Mouse (Mus musculus): ENCODE measurements at regions not wholly inside any gene's neighbourhood (a gene's known extent, or its start where the extent isn't known, plus 50 kb on each side); places are given as distances from the start of the nearest gene placed in this dataset.

GRCm38 (mm10) chr7:145067366-145067765, 127.6 kb upstream of the Ccnd1 start:
- Histone ChIP-seq H3K9ac (replicated peaks) (no peak overlapping the region), H3K4me2 (no peak overlapping the region), H3K36me3 (no peaks in the 10 kb centered on the region), H3K27ac (replicated peaks) (no peak overlapping the region), H3K9me3 (replicated peaks) (no peaks in the 10 kb centered on the region), H3K27me3 (replicated peaks) (no peaks in the 10 kb centered on the region), H3K4me1 (no peaks in the 10 kb centered on the region), H3K4me3 (replicated peaks) (no peak overlapping the region)
- ATAC-seq (ENCODE audit: low FRiP score), result no peak
- 66% methylated on average over 3 of the region's 3 CpGs for WGBS

- Histone ChIP-seq H3K4me3 (replicated peaks) (no peak overlapping the region), H3K9ac (replicated peaks) (no peak overlapping the region), H3K36me3 (no peaks in the 10 kb centered on the region), H3K4me2 (no peak overlapping the region), H3K4me1 (no peaks in the 10 kb centered on the region), H3K27me3 (replicated peaks) (no peaks in the 10 kb centered on the region), H3K9me3 (replicated peaks) (peaks cover 3% of the 10 kb centered on the region; the same call in 1 of the 2 replicates), H3K27ac (replicated peaks) (no peak overlapping the region)
- WGBS, result 44% methylated on average over 7 of the region's 7 CpGs
- no peak for ATAC-seq (ENCODE audit: low FRiP score)
Observed at GRCm38 (mm10) chr7:145056320-145056719, 116.6 kb upstream of the Ccnd1 start.

GRCm38 (mm10) chr7:145051616-145052015, 111.9 kb upstream of the Ccnd1 start:
- Histone ChIP-seq H3K9ac (replicated peaks) (no peak overlapping the region), H3K9me3 (replicated peaks) (peaks cover 3% of the 10 kb centered on the region; the same call in 1 of the 2 replicates), H3K4me2 (no peak overlapping the region), H3K4me1 (no peaks in the 10 kb centered on the region), H3K4me3 (replicated peaks) (no peak overlapping the region), H3K27me3 (replicated peaks) (no peaks in the 10 kb centered on the region), H3K36me3 (no peaks in the 10 kb centered on the region), H3K27ac (replicated peaks) (no peak overlapping the region)
- no peak for ATAC-seq (ENCODE audit: low FRiP score)

GRCm38 (mm10) chr7:145050729-145051128, 111.0 kb upstream of the Ccnd1 start:
- Histone ChIP-seq H3K9ac (replicated peaks) (no peak overlapping the region), H3K36me3 (no peaks in the 10 kb centered on the region), H3K27me3 (replicated peaks) (no peaks in the 10 kb centered on the region), H3K4me1 (no peaks in the 10 kb centered on the region), H3K9me3 (replicated peaks) (peaks cover 3% of the 10 kb centered on the region; the same call in 1 of the 2 replicates), H3K27ac (replicated peaks) (no peak overlapping the region), H3K4me2 (no peak overlapping the region), H3K4me3 (replicated peaks) (no peak overlapping the region)
- 89% methylated on average over 3 of the region's 3 CpGs for WGBS
- ATAC-seq (ENCODE audit: low FRiP score), result no peak

GRCm38 (mm10) chr7:145048481-145048877, 108.8 kb upstream of the Ccnd1 start:
- H3K27ac ChIP-seq (replicated peaks), result no peak overlapping the region
- no peak overlapping the region for H3K9ac ChIP-seq (replicated peaks)
- H3K9me3 ChIP-seq (replicated peaks), result no peaks in the 10 kb centered on the region
- H3K4me3 ChIP-seq (replicated peaks), result no peak overlapping the region
- 87% methylated on average over 5 of the region's 5 CpGs for WGBS
- H3K27me3 ChIP-seq (replicated peaks), result no peaks in the 10 kb centered on the region; the same call in 1 of the 2 replicates
- H3K36me3 ChIP-seq, result no peaks in the 10 kb centered on the region
- H3K4me1 ChIP-seq, result no peaks in the 10 kb centered on the region
- no peak overlapping the region for H3K4me2 ChIP-seq
- no peak for ATAC-seq (ENCODE audit: low FRiP score)

- 79% methylated on average over 7 of the region's 7 CpGs for WGBS
- ATAC-seq (ENCODE audit: low FRiP score), result no peak
Observed at GRCm38 (mm10) chr7:145047771-145048480, 108.2 kb upstream of the Ccnd1 start.

GRCm38 (mm10) chr7:145045230-145045629, 105.5 kb upstream of the Ccnd1 start:
- Histone ChIP-seq H3K27me3 (replicated peaks) (no peaks in the 10 kb centered on the region; the same call in 1 of the 2 replicates), H3K9ac (replicated peaks) (no peak overlapping the region), H3K4me2 (no peak overlapping the region), H3K36me3 (no peaks in the 10 kb centered on the region), H3K4me1 (no peaks in the 10 kb centered on the region), H3K4me3 (replicated peaks) (no peak overlapping the region), H3K27ac (replicated peaks) (no peak overlapping the region), H3K9me3 (replicated peaks) (no peaks in the 10 kb centered on the region)
- ATAC-seq (ENCODE audit: low FRiP score), result no peak
- 83% methylated on average over 1 of the region's 1 CpGs for WGBS

More at GRCm38 (mm10) chr7:145047771-145048480, 108.2 kb upstream of the Ccnd1 start:
- Histone ChIP-seq H3K36me3 (no peaks in the 10 kb centered on the region), H3K4me3 (replicated peaks) (no peak overlapping the region), H3K27me3 (replicated peaks) (no peaks in the 10 kb centered on the region; the same call in 1 of the 2 replicates), H3K4me2 (no peak overlapping the region), H3K27ac (replicated peaks) (no peak overlapping the region), H3K9ac (replicated peaks) (no peak overlapping the region), H3K4me1 (no peaks in the 10 kb centered on the region), H3K9me3 (replicated peaks) (no peaks in the 10 kb centered on the region)

- no peak overlapping the region for H3K4me3 ChIP-seq (replicated peaks)
- H3K27ac ChIP-seq (replicated peaks), result no peak overlapping the region
- H3K27me3 ChIP-seq (replicated peaks), result no peaks in the 10 kb centered on the region; the same call in 1 of the 2 replicates
- no peaks in the 10 kb centered on the region for H3K9me3 ChIP-seq (replicated peaks)
- no peaks in the 10 kb centered on the region for H3K4me1 ChIP-seq
- WGBS, result 71% methylated on average over 7 of the region's 7 CpGs
- H3K4me2 ChIP-seq, result no peak overlapping the region
- no peak overlapping the region for H3K9ac ChIP-seq (replicated peaks)
- H3K36me3 ChIP-seq, result no peaks in the 10 kb centered on the region
- ATAC-seq (ENCODE audit: low FRiP score), result no peak
Observed at GRCm38 (mm10) chr7:145043455-145044149, 103.9 kb upstream of the Ccnd1 start.

- no peak for ATAC-seq (ENCODE audit: low FRiP score)
- 86% methylated on average over 8 of the region's 8 CpGs for WGBS
- no peak overlapping the region for H3K4me2 ChIP-seq
Observed at GRCm38 (mm10) chr7:145040871-145041270, 101.1 kb upstream of the Ccnd1 start.

GRCm38 (mm10) chr7:145034385-145034784, 94.7 kb upstream of the Ccnd1 start:
- WGBS, result 63% methylated on average over 1 of the region's 1 CpGs
- H3K4me3 ChIP-seq (replicated peaks), result no peak overlapping the region
- no peak for ATAC-seq (ENCODE audit: low FRiP score)
- peaks cover 10% of the 10 kb centered on the region for H3K27me3 ChIP-seq (replicated peaks)
- no peaks in the 10 kb centered on the region for H3K9me3 ChIP-seq (replicated peaks)
- no peak overlapping the region for H3K27ac ChIP-seq (replicated peaks)
- no peak overlapping the region for H3K4me2 ChIP-seq
- no peak overlapping the region for H3K9ac ChIP-seq (replicated peaks)
- peaks cover 14% of the 10 kb centered on the region for H3K4me1 ChIP-seq
- H3K36me3 ChIP-seq, result no peaks in the 10 kb centered on the region

More at GRCm38 (mm10) chr7:145040871-145041270, 101.1 kb upstream of the Ccnd1 start:
- no peaks in the 10 kb centered on the region; the same call in 1 of the 2 replicates for H3K27me3 ChIP-seq (replicated peaks)
- no peaks in the 10 kb centered on the region for H3K9me3 ChIP-seq (replicated peaks)
- no peak overlapping the region for H3K27ac ChIP-seq (replicated peaks)
- H3K9ac ChIP-seq (replicated peaks), result no peak overlapping the region
- no peaks in the 10 kb centered on the region for H3K4me1 ChIP-seq
- H3K4me3 ChIP-seq (replicated peaks), result no peak overlapping the region
- H3K36me3 ChIP-seq, result no peaks in the 10 kb centered on the region

- 0 out of 2 replicates have a peak overlapping the region, but pooled peaks have one; percentile 23 for H3K27ac ChIP-seq (replicated peaks)
- ATAC-seq (ENCODE audit: low FRiP score), result peak; percentile 51
- 14% methylated on average over 7 of the region's 7 CpGs for WGBS
- H3K27me3 ChIP-seq (replicated peaks), result peaks cover 13% of the 10 kb centered on the region
- peaks cover 14% of the 10 kb centered on the region for H3K4me1 ChIP-seq
- H3K4me3 ChIP-seq (replicated peaks), result peak overlapping the region; percentile 41
- H3K4me2 ChIP-seq, result peak overlapping the region; percentile 85
- H3K36me3 ChIP-seq, result no peaks in the 10 kb centered on the region
- peak overlapping the region; percentile 43 for H3K9ac ChIP-seq (replicated peaks)
- no peaks in the 10 kb centered on the region for H3K9me3 ChIP-seq (replicated peaks)
Observed at GRCm38 (mm10) chr7:145031275-145031674, 91.5 kb upstream of the Ccnd1 start.

GRCm38 (mm10) chr7:145030635-145031141, 91.0 kb upstream of the Ccnd1 start:
- peaks cover 13% of the 10 kb centered on the region for H3K27me3 ChIP-seq (replicated peaks)
- no peak overlapping the region for H3K27ac ChIP-seq (replicated peaks)
- peaks cover 14% of the 10 kb centered on the region for H3K4me1 ChIP-seq
- under 1% methylated on average over 22 of the region's 22 CpGs for WGBS
- no peaks in the 10 kb centered on the region for H3K36me3 ChIP-seq
- peak; percentile 96 for ATAC-seq (ENCODE audit: low FRiP score)
- H3K4me3 ChIP-seq (replicated peaks), result peak overlapping the region; percentile 41
- peak overlapping the region; percentile 85 for H3K4me2 ChIP-seq
- H3K9ac ChIP-seq (replicated peaks), result peak overlapping the region; percentile 43
- H3K9me3 ChIP-seq (replicated peaks), result no peaks in the 10 kb centered on the region

All from neural tube, embryonic 15.5 days (tissue).